Mouse (Mus musculus) thymus, adult 2 months (tissue): ENCODE data around the gene Med12l.

Experiments
- CTCF ChIP-seq: fragments of 200-500 bp; IDR thresholded peaks from 2 replicates; pipeline ENCODE4 v1.5.1; 2012; ENCODE audit warnings: mild to moderate bottlenecking, control low read depth, low read length, moderate library complexity, borderline replicate concordance; ENCODE audit not compliant: control insufficient read depth, poor library complexity, insufficient read depth; ENCODE audit errors: extremely low read depth
- POLR2A ChIP-seq: fragments of 200-500 bp; IDR thresholded peaks from 2 replicates; pipeline ENCODE4 v1.6.1; 2012; ENCODE audit warnings: mild to moderate bottlenecking, low read length, control low read depth, moderate library complexity; ENCODE audit not compliant: control insufficient read depth, poor library complexity, insufficient read depth; ENCODE audit errors: extremely low read depth

GRCm38 (mm10) chr3:58982896-58983837, 22.5 kb upstream of the Med12l start:
- TF ChIP-seq CTCF (peak; percentile 46; the same call in 1 of the 2 replicates), POLR2A (no peak)
